Mouse (Mus musculus): Measurements from ENCODE around the gene Gm37240.

- no peak for TF ChIP-seq POLR2A (IDR thresholded peaks at IDR 0.05; ENCODE audit: insufficient read depth, low read depth, low read length)
- no peak for TF ChIP-seq CTCF (IDR thresholded peaks at IDR 0.05; ENCODE audit: insufficient read depth, low read depth, low read length)
Measured at GRCm38 (mm10) chr3:85685271-85685670, 202.0 kb downstream of the Gm37240 start.

Measured in olfactory bulb, adult 2 months (tissue).